Mouse (Mus musculus) embryonic facial prominence, embryonic 14.5 days (tissue): ENCODE data around the gene Cyp2d10. TPM values are rescaled to one million over a fixed set of nuclear protein-coding genes. Genes with fewer than 3 reads are reported as not detected.

Experiments
- ATAC-seq: fragments of 200-750 bp; cut with Nextera tagmentation; 2 replicates; pipeline ENCODE4 v1.8.0; 2017; ENCODE audit warnings: low read depth, moderate number of reproducible peaks, moderate TSS enrichment
- DNase-seq: peaks from one replicate; pipeline ENCODE4 v3.0.0-alpha.2; 2015; ENCODE audit warnings: low spot score
- H3K27ac ChIP-seq: fragments of 300-500 bp; sonication (generic); replicated peaks from 2 replicates; pipeline ENCODE4 v1.5.1; 2014; ENCODE audit warnings: low read depth, mild to moderate bottlenecking, low read length, moderate library complexity
- H3K27me3 ChIP-seq: fragments of 300-500 bp; sonication (generic); replicated peaks from 2 replicates; pipeline ENCODE4 v1.6.1; 2014; ENCODE audit warnings: low read length; ENCODE audit not compliant: control insufficient read depth, insufficient read depth
- H3K36me3 ChIP-seq: fragments of 300-500 bp; sonication (generic); 2 replicates; pipeline ENCODE4 v1.6.1; 2014; ENCODE audit warnings: low read length, mixed read lengths; ENCODE audit not compliant: control insufficient read depth, insufficient read depth
- H3K4me1 ChIP-seq: fragments of 300-500 bp; sonication (generic); 2 replicates; pipeline ENCODE4 v1.6.1; 2014; ENCODE audit warnings: antibody characterized with exemption, low read length; ENCODE audit not compliant: control insufficient read depth, insufficient read depth
- H3K4me2 ChIP-seq: fragments of 300-500 bp; sonication (generic); 2 replicates; pipeline ENCODE4 v1.6.1; 2014; ENCODE audit warnings: low read depth, mild to moderate bottlenecking, low read length, moderate library complexity, mixed read lengths
- H3K4me3 ChIP-seq: fragments of 300-500 bp; sonication (generic); 2 replicates; pipeline ENCODE4 v1.5.1; 2014; ENCODE audit warnings: low read depth, mild to moderate bottlenecking, low read length
- H3K9ac ChIP-seq: fragments of 300-500 bp; sonication (generic); 2 replicates; pipeline ENCODE4 v1.6.1; 2014; ENCODE audit warnings: low read depth, mild to moderate bottlenecking, low read length, moderate library complexity, mixed read lengths
- H3K9me3 ChIP-seq: fragments of 300-500 bp; sonication (generic); 2 replicates; pipeline ENCODE4 v1.6.1; 2016; ENCODE audit warnings: low read length; ENCODE audit not compliant: control insufficient read depth
- WGBS: fragments of 180-500 bp; shearing (Covaris S2); extraction: QIAGEN DNeasy Blood & Tissue Kit; methylation state at CpG from one replicate; pipeline ENCODE4 v1.1.7; 2014; 5-methylcytosine and 5-hydroxymethylcytosine counted together
- microRNA-seq: library from miRNA; unstranded; fragments of <30 nt; microRNA quantifications from one replicate; pipeline ENCODE4, GENCODE M21; 2016; ENCODE audit warnings: borderline number of aligned reads
- polyA plus RNA-seq: library from polyadenylated mRNA; unstranded; fragments of >200 nt; fragmentation: Nextera tagmentation; extraction: Ambion mirVana; gene quantifications from 2 replicates; pipeline ENCODE4 v1.2.1, GENCODE M21; 2014

Cyp2d10 gene
- polyA plus RNA-seq, 1 experiment from 2014 or later: not detected

- H3K27ac ChIP-seq: peak overlapping the region; percentile 45; the same call in 1 of the 2 replicates
Observed at GRCm38 (mm10) chr15:82358431-82359260, 48.3 kb downstream of the Cyp2d10 start.

DNA sequence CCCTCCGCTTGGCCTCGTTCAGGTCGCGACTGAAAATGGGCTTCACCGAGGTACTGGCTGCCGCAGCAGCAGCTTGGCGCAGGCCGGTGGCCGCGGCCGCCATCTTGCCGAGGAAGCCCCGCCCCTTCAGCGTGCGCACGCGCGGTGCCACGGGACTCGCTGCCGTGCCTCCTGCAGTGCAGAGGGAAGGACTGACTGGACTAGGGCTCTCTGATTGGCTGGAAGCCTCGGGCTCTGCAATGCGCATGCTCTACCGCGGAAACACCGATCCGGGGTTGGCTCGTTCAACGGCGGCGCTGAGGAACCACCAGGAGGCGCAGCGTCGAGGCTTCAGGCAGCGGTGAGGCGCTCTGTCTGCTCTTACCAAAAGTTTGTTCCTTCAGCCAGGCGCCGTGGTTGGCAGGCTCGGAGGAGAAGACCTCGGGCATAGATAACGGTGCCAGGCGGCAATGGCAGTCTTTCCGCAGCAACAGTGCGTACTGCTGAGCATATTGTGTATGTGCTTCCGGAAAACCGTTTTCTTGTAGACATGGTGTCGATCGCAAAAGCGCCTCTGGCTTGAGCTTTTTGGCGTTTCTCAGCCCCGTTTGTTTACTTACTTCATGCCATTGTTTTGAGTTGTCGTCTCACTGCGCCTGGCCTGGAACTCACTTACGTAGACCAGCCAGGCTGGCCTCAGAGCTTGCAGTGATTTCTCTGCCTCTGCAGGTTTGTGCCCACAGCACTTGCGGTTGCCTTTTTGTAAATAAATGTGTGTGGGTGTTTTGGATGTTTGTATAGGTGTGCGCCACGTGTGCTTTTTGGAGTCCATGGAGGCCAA lies 52.7 kb downstream of the Cyp2d10 start, which contains the start of gene Ndufa6:
TSS of gene Ndufa6 (minus strand) at position 197 of the 820 bp plus-strand sequence.
- peaks cover 8% of the 10 kb centered on the region for H3K4me1 ChIP-seq
- peaks cover 19% of the 10 kb centered on the region for H3K36me3 ChIP-seq
- 1% methylated on average over 40 of the region's 57 CpGs for WGBS
- peak within 1 kb of the TSS; percentile 73 for H3K4me2 ChIP-seq
- H3K9me3 ChIP-seq: no peaks in the 10 kb centered on the region
- peak within 1 kb of the TSS; percentile 83 for H3K27ac ChIP-seq
- peak; percentile 100 for ATAC-seq
- no peaks in the 10 kb centered on the region for H3K27me3 ChIP-seq
- H3K9ac ChIP-seq: peak within 1 kb of the TSS; percentile 92
- H3K4me3 ChIP-seq: peak within 1 kb of the TSS; percentile 84
- peak; percentile 99 for DNase-seq

More at GRCm38 (mm10) chr15:82358431-82359260, 48.3 kb downstream of the Cyp2d10 start:
- ATAC-seq (no peak), DNase-seq (no peak)
- Histone ChIP-seq H3K4me3 (no peak overlapping the region), H3K4me1 (no peaks in the 10 kb centered on the region), H3K36me3 (no peaks in the 10 kb centered on the region), H3K9me3 (no peaks in the 10 kb centered on the region), H3K4me2 (no peak overlapping the region), H3K27me3 (no peaks in the 10 kb centered on the region), H3K9ac (0 out of 2 replicates have a peak overlapping the region, but pooled peaks have one; percentile 16)
- 57% methylated on average over 22 of the region's 22 CpGs for WGBS

DNA sequence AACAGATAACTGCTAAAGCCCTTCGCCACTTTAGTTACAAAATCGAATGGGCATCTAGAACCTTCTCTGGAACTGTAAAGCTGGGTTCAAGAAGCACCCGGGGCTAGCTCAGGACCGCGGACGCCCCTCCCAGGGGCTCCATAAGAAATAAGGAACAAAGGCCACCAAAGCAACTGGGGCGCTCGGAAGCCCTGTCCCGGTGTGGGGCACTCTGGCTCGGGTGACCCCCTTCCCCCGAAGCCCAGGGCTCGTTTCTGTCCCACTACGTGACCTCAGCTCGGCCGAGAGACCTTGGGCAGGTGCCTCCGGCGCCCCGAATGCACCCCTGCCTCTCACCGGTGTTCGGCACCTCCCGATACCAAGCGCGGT lies 53.3 kb downstream of the Cyp2d10 start:
- H3K27ac ChIP-seq: peak overlapping the region; percentile 80
- H3K4me2 ChIP-seq: peak overlapping the region; percentile 73
- DNase-seq (no peak), ATAC-seq (peak; percentile 5; the same call in 1 of the 2 replicates)
- H3K4me3 ChIP-seq: peak overlapping the region; percentile 84
- WGBS: under 1% methylated on average over 23 of the region's 23 CpGs
- H3K36me3 ChIP-seq: peaks cover 25% of the 10 kb centered on the region
- H3K9me3 ChIP-seq: no peaks in the 10 kb centered on the region
- peak overlapping the region; percentile 92 for H3K9ac ChIP-seq
- peaks cover 8% of the 10 kb centered on the region for H3K4me1 ChIP-seq
- H3K27me3 ChIP-seq: no peaks in the 10 kb centered on the region

- 27% methylated on average over 14 of the region's 14 CpGs for WGBS
- no peaks in the 10 kb centered on the region for H3K9me3 ChIP-seq
- no peak for ATAC-seq
Observed at GRCm38 (mm10) chr15:82353078-82353744, 53.8 kb downstream of the Cyp2d10 start.

More at GRCm38 (mm10) chr15:82353078-82353744, 53.8 kb downstream of the Cyp2d10 start:
- H3K9ac ChIP-seq: peak overlapping the region; percentile 92
- peak overlapping the region; percentile 73 for H3K4me2 ChIP-seq
- H3K36me3 ChIP-seq: peaks cover 30% of the 10 kb centered on the region
- DNase-seq: no peak
- H3K4me1 ChIP-seq: peaks cover 8% of the 10 kb centered on the region
- peak overlapping the region; percentile 84 for H3K4me3 ChIP-seq
- peak overlapping the region; percentile 80; the same call in 1 of the 2 replicates for H3K27ac ChIP-seq
- H3K27me3 ChIP-seq: no peaks in the 10 kb centered on the region

Small RNA genes within 50 kb of the gene (microRNA-seq; reads per million reads assigned to microRNA genes)
- gene Gm25990 (not detected), gene Gm27331 (not detected), gene Gm27622 (not detected), gene Mir7684 (not detected)

Other genes with a start within 250 kb of the Cyp2d10 start
- 0.93 and 1.4 TPM in 2 replicates for gene Shisa8, start 194.4 kb downstream of the Cyp2d10 start, polyA plus RNA-seq
- gene Tnfrsf13c, start 182.8 kb downstream of the Cyp2d10 start, polyA plus RNA-seq: 0.17 and 0.40 TPM in 2 replicates
- 51.7 and 63.5 TPM in 2 replicates for gene Cenpm, start 162.4 kb downstream of the Cyp2d10 start, polyA plus RNA-seq
- 0.25 TPM in 1 of 2 replicates, not detected in the other for gene 1500009C09Rik, start 154.8 kb downstream of the Cyp2d10 start, polyA plus RNA-seq
- 13.7 and 16.7 TPM in 2 replicates for gene Sept3, start 132.3 kb downstream of the Cyp2d10 start, polyA plus RNA-seq
- gene Wbp2nl, start 108.2 kb downstream of the Cyp2d10 start, polyA plus RNA-seq: 0.20 TPM in 1 of 2 replicates, not detected in the other
- 55.7 and 65.8 TPM in 2 replicates for gene Naga, start 68.3 kb downstream of the Cyp2d10 start, polyA plus RNA-seq
- 12.9 and 15.3 TPM in 2 replicates for gene Pheta2, start 68.3 kb downstream of the Cyp2d10 start, polyA plus RNA-seq
- 242 and 262 TPM in 2 replicates for gene Smdt1, start 68.2 kb downstream of the Cyp2d10 start, polyA plus RNA-seq
- gene Ndufa6, start 52.9 kb downstream of the Cyp2d10 start, polyA plus RNA-seq: 325 and 390 TPM in 2 replicates
- gene Cyp2d22, start 26.9 kb downstream of the Cyp2d10 start, polyA plus RNA-seq: 5.4 and 5.6 TPM in 2 replicates
- not detected in 2 replicates for gene Cyp2d11, start 13.2 kb downstream of the Cyp2d10 start, polyA plus RNA-seq
- gene Cyp2d9, start 26.2 kb upstream of the Cyp2d10 start, polyA plus RNA-seq: not detected in 2 replicates
- not detected in 2 replicates for gene Cyp2d12, start 147.9 kb upstream of the Cyp2d10 start, polyA plus RNA-seq
- not detected in 2 replicates for gene Cyp2d34, start 213.8 kb upstream of the Cyp2d10 start, polyA plus RNA-seq